Mouse (Mus musculus): Measurements from ENCODE around the gene Exoc8.

Exoc8 gene

GRCm38 (mm10) chr8:124853511-124853910 is 44.0 kb downstream of the Exoc8 start:
- no peak for DNase-seq (ENCODE audit: low read depth, low spot score)

GRCm38 (mm10) chr8:124845573-124845972 is 51.9 kb downstream of the Exoc8 start:
- DNase-seq (ENCODE audit: low read depth, low spot score): no peak

- no peak for DNase-seq (ENCODE audit: low read depth, low spot score)
These were observed 52.4 kb downstream of the Exoc8 start for GRCm38 (mm10) chr8:124845131-124845530.

All from CD4-positive helper T cell, adult 2 months (primary cell).